Mouse (Mus musculus): ENCODE results near the gene Nepn.
"Not testable (repeated sequence)": the region's sequence is repeated elsewhere in the genome, so short reads cannot be mapped to it uniquely, and the experiment has no call there.

GRCm38 (mm10) chr10:52343324-52343723, 45.4 kb upstream of the Nepn start:
- TF ChIP-seq CTCF (conservative IDR thresholded peaks at IDR 0.05; ENCODE audit: insufficient read depth, insufficient read length, low read depth, low read length), result peak; percentile 36; the same call in 1 of the 2 replicates
- not testable (repeated sequence) for TF ChIP-seq POLR2A (IDR thresholded peaks at IDR 0.05; ENCODE audit: low read depth, low read length)
